Mouse (Mus musculus): ENCODE results near the gene Eef2kmt.
"Not testable (repeated sequence)": the region's sequence is repeated elsewhere in the genome, so short reads cannot be mapped to it uniquely, and the experiment has no call there.

The Eef2kmt gene

GRCm38 (mm10) chr16:5226534-5226933, 29.2 kb downstream of the Eef2kmt start:
- in situ Hi-C loops (cut with MseI, MboI), result not testable (repeated sequence)

- in situ Hi-C loops (cut with MseI, MboI), result no loop called here
These were observed 33.6 kb downstream of the Eef2kmt start, which contains the start of gene AU021092 for GRCm38 (mm10) chr16:5222140-5222539. AU021092 (minus strand) TSS chr16:5222299.

GRCm38 (mm10) chr16:5221403-5221802, 34.4 kb downstream of the Eef2kmt start:
- in situ Hi-C loops (cut with MseI, MboI), result no loop called here

- in situ Hi-C loops (cut with MseI, MboI), result no loop called here
These were observed 38.2 kb downstream of the Eef2kmt start for GRCm38 (mm10) chr16:5217341-5218133.

- in situ Hi-C loops (cut with MseI, MboI), result no loop called here
These were observed 39.1 kb downstream of the Eef2kmt start for GRCm38 (mm10) chr16:5216686-5217085.

DNA sequence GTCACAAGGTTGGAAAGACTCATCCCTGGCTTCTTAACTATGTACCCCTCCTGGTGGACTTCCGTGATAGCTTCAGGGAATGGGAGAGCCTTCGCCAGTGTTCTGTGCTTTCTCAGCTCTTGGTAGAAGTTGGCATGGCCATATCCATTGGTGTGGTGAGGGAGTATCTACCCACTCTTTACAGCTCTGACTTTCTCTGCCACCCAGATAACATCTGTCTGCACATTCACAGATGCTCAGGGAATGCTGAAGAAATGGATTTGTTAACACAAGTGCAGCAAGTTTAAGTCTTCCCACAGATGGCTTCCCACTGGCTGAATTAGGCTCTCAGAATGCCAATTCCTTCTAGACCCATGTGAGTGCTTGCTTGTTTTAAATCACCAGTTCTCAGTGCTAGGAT, 41.7 kb downstream of the Eef2kmt start:
- in situ Hi-C loops (cut with MseI, MboI), result no loop called here

- in situ Hi-C loops (cut with MseI, MboI), result no loop called here
These were observed 43.6 kb downstream of the Eef2kmt start for GRCm38 (mm10) chr16:5212150-5212549.

GRCm38 (mm10) chr16:5210365-5210764, 45.4 kb downstream of the Eef2kmt start:
- in situ Hi-C loops (cut with MseI, MboI), result no loop called here

DNA sequence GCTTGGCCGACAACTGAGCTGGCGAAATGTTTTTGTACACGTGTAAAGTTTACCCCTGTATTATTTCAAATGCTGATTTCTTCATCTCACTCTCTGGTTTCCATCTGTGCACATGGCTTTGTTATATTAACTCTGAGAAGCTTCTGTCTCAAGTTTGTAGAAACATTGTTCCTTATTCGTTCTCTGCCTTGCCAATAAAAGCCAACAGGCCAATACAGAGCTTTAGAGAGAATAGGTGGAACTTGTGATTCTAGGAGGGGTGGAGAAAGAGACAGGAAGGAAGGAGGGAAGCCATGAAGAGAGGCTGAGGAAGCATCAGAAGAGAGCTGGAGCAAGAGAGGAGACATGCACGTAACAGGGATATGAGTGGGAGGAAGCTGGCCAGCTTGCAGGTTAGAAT, 49.7 kb downstream of the Eef2kmt start:
- in situ Hi-C loops (cut with MseI, MboI), result no loop called here

DNA sequence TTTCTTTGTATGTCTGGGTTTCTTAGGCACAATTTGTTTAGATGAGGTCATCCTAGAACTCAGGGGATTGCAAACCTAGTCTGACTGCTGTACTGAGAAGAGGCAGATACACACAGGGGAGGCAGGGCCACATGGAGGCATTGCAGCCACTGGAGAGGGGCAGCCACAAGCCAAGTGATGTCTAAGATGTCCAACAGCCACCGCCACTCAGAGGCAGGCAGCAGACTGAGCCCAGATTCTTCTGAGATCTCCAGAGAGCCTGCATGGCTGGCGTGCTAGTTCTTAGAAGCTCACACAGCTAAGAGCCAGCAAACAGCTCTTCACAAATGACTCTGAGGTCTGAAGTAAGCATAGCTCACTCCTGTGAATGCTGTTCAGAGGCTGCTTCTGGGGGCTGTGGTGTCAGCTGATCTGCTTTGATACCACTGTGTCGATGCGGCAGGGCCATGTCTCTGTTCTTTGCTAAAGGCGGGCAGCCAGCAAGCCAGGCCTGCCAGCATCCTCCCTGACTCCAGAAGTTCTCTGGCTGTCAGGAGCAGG, 50.3 kb downstream of the Eef2kmt start:
- in situ Hi-C loops (cut with MseI, MboI), result no loop called here

GRCm38 (mm10) chr16:5203668-5204433, 51.9 kb downstream of the Eef2kmt start, which contains the start of gene Nagpa:
Nagpa (minus strand) TSS chr16:5204012.
- in situ Hi-C loops (cut with MseI, MboI), result loop anchor here (5.0 kb wide), 2 partner anchors 33 to 38 kb away; no protein-coding TSS in a partner anchor

GRCm38 (mm10) chr16:5203200-5203599, 52.6 kb downstream of the Eef2kmt start:
- in situ Hi-C loops (cut with MseI, MboI), result loop anchor here (5.0 kb wide), 2 partner anchors 34 to 39 kb away; no protein-coding TSS in a partner anchor

DNA sequence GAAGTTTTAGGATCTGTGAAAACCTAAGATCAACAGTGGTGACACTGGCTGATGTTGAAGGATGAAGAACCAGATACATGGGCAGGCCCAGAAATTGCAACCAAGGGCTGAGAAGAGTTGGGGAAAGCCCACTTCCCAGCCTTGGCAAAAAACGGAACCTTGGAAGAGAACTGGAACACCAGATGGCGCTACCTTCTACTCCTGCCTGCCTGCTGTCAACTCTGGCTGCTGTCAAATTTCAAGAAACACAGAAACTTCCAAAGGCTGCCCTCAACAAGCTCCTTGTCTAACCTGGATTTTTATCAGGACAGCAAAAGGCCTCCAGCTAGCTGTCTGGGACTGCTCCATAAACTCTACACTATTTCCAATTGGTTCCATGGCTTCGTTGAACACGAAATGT, 53.1 kb downstream of the Eef2kmt start:
- in situ Hi-C loops (cut with MseI, MboI), result loop anchor here (5.0 kb wide), 2 partner anchors 35 to 40 kb away; no protein-coding TSS in a partner anchor

- in situ Hi-C loops (cut with MseI, MboI), result no loop called here
These were observed 60.7 kb downstream of the Eef2kmt start for GRCm38 (mm10) chr16:5195080-5195479.
